Mouse (Mus musculus) MN1 (cell line): ENCODE results near the gene Olfr1441.

ENCODE experiments used
- DNase-seq: peaks from one replicate; pipeline ENCODE4 v3.0.0-alpha.2; 2016; ENCODE audit warnings: low spot score

Gene Olfr1441

GRCm38 (mm10) chr19:12462851-12463721 lies 45.9 kb downstream of the Olfr1441 start:
- DNase-seq = no peak

- no peak for DNase-seq
Observed at GRCm38 (mm10) chr19:12463722-12464035, 46.4 kb downstream of the Olfr1441 start.

GRCm38 (mm10) chr19:12464127-12464526 lies 46.9 kb downstream of the Olfr1441 start:
- DNase-seq = no peak

GRCm38 (mm10) chr19:12464674-12465073 lies 47.4 kb downstream of the Olfr1441 start:
- DNase-seq = no peak

GRCm38 (mm10) chr19:12465530-12466144 lies 48.4 kb downstream of the Olfr1441 start:
- no peak for DNase-seq

GRCm38 (mm10) chr19:12466204-12466603 lies 49.0 kb downstream of the Olfr1441 start:
- peak; percentile 68 for DNase-seq

GRCm38 (mm10) chr19:12467436-12467835 lies 50.2 kb downstream of the Olfr1441 start:
- peak; percentile 59 for DNase-seq

GRCm38 (mm10) chr19:12471866-12472265 lies 54.6 kb downstream of the Olfr1441 start:
- DNase-seq = no peak

- DNase-seq = no peak
Observed at GRCm38 (mm10) chr19:12472381-12472976, 55.2 kb downstream of the Olfr1441 start.
